Mouse (Mus musculus) splenic B cell, adult 2 months (primary cell): Measurements from ENCODE around the gene Cchcr1.

Experiments
- DNase-seq: peaks from one replicate; pipeline ENCODE4 v3.0.0-alpha.2; 2011; ENCODE audit warnings: low read depth, low spot score
- H3K27me3 ChIP-seq: 2 replicates; pipeline ENCODE4 v1.6.1; 2012; ENCODE audit warnings: mild to moderate bottlenecking, low read length, moderate library complexity, mixed read lengths; ENCODE audit not compliant: control insufficient read depth, poor library complexity, insufficient read depth, severe bottlenecking
- H3K36me3 ChIP-seq: 2 replicates; pipeline ENCODE4 v1.6.1; 2012; ENCODE audit warnings: mild to moderate bottlenecking, low read length, moderate library complexity, mixed read lengths; ENCODE audit not compliant: control insufficient read depth, poor library complexity, insufficient read depth, severe bottlenecking

Gene Cchcr1

GRCm38 (mm10) chr17:35556812-35557211 is 39.9 kb downstream of the Cchcr1 start:
- Histone ChIP-seq H3K36me3 (no peaks in the 10 kb centered on the region), H3K27me3 (no peaks in the 10 kb centered on the region)
- DNase-seq: peak; percentile 50

- Histone ChIP-seq H3K27me3 (no peaks in the 10 kb centered on the region), H3K36me3 (no peaks in the 10 kb centered on the region)
- DNase-seq: no peak
Observed at GRCm38 (mm10) chr17:35557351-35557750, 40.5 kb downstream of the Cchcr1 start.

GRCm38 (mm10) chr17:35558216-35558615 is 41.3 kb downstream of the Cchcr1 start:
- DNase-seq: no peak
- Histone ChIP-seq H3K36me3 (no peaks in the 10 kb centered on the region), H3K27me3 (no peaks in the 10 kb centered on the region)

- DNase-seq: no peak
- Histone ChIP-seq H3K27me3 (no peaks in the 10 kb centered on the region), H3K36me3 (no peaks in the 10 kb centered on the region)
Observed at GRCm38 (mm10) chr17:35567150-35567549, 50.2 kb downstream of the Cchcr1 start, which contains the start of gene 2300002M23Rik. TSS of gene 2300002M23Rik (plus strand) at chr17:35567450.

- DNase-seq: no peak
- Histone ChIP-seq H3K27me3 (no peaks in the 10 kb centered on the region), H3K36me3 (no peaks in the 10 kb centered on the region)
Observed at GRCm38 (mm10) chr17:35567767-35568166, 50.9 kb downstream of the Cchcr1 start.

GRCm38 (mm10) chr17:35569091-35569944 is 52.4 kb downstream of the Cchcr1 start:
- Histone ChIP-seq H3K36me3 (no peaks in the 10 kb centered on the region), H3K27me3 (no peaks in the 10 kb centered on the region)
- no peak for DNase-seq

GRCm38 (mm10) chr17:35570836-35571235 is 53.9 kb downstream of the Cchcr1 start:
- Histone ChIP-seq H3K27me3 (no peaks in the 10 kb centered on the region), H3K36me3 (no peaks in the 10 kb centered on the region)
- no peak for DNase-seq

- Histone ChIP-seq H3K36me3 (no peaks in the 10 kb centered on the region), H3K27me3 (no peaks in the 10 kb centered on the region)
- no peak for DNase-seq
Observed at GRCm38 (mm10) chr17:35571477-35571876, 54.6 kb downstream of the Cchcr1 start.

GRCm38 (mm10) chr17:35578211-35578610 is 61.3 kb downstream of the Cchcr1 start:
- H3K36me3 ChIP-seq: no peaks in the 10 kb centered on the region
- peak; percentile 94 for DNase-seq
- H3K27me3 ChIP-seq: no peaks in the 10 kb centered on the region
